Mouse (Mus musculus) hindbrain, embryonic 16.5 days (tissue): Measurements from ENCODE around the gene Spg21. TPM values are rescaled to one million over a fixed set of nuclear protein-coding genes. Genes with fewer than 3 reads are reported as not detected.

Experiments used
- ATAC-seq: fragments of 200-750 bp; cut with Nextera tagmentation; 2 replicates; pipeline ENCODE4 v1.8.0; 2017; ENCODE audit warnings: moderate TSS enrichment, moderate library complexity
- H3K27ac ChIP-seq: fragments of 300-500 bp; sonication (generic); 2 replicates; pipeline ENCODE4 v1.5.1; 2014; ENCODE audit warnings: low read depth, mild to moderate bottlenecking, control low read depth, low read length, moderate library complexity
- H3K27me3 ChIP-seq: fragments of 300-500 bp; sonication (generic); replicated peaks from 2 replicates; pipeline ENCODE4 v1.6.1; 2014; ENCODE audit warnings: low read length; ENCODE audit not compliant: control insufficient read depth, insufficient read depth
- H3K36me3 ChIP-seq: fragments of 300-500 bp; sonication (generic); 2 replicates; pipeline ENCODE4 v1.6.1; 2014; ENCODE audit warnings: mild to moderate bottlenecking, low read length, moderate library complexity, mixed read lengths; ENCODE audit not compliant: control insufficient read depth, insufficient read depth
- H3K4me1 ChIP-seq: fragments of 300-500 bp; sonication (generic); 2 replicates; pipeline ENCODE4 v1.6.1; 2014; ENCODE audit warnings: low read depth, low read length; ENCODE audit not compliant: control insufficient read depth, insufficient read depth
- H3K4me2 ChIP-seq: fragments of 300-500 bp; sonication (generic); 2 replicates; pipeline ENCODE4 v1.6.1; 2014; ENCODE audit warnings: mild to moderate bottlenecking, low read length, control low read depth, moderate library complexity
- H3K4me3 ChIP-seq: fragments of 300-500 bp; sonication (generic); 2 replicates; pipeline ENCODE4 v1.5.1; 2014; ENCODE audit warnings: mild to moderate bottlenecking, low read length, control low read depth, moderate library complexity
- H3K9ac ChIP-seq: fragments of 300-500 bp; sonication (generic); 2 replicates; pipeline ENCODE4 v1.6.1; 2014; ENCODE audit warnings: low read depth, mild to moderate bottlenecking, control low read depth, low read length, moderate library complexity
- H3K9me3 ChIP-seq: fragments of 300-500 bp; sonication (generic); 2 replicates; pipeline ENCODE4 v1.6.1; 2014; ENCODE audit warnings: mild to moderate bottlenecking, low read length, moderate library complexity; ENCODE audit not compliant: control insufficient read depth
- WGBS: fragments of 180-500 bp; shearing (Covaris S2); extraction: QIAGEN DNeasy Blood & Tissue Kit; methylation state at CpG from one replicate; pipeline ENCODE4 v1.1.7; 2014; 5-methylcytosine and 5-hydroxymethylcytosine counted together
- polyA plus RNA-seq: library from polyadenylated mRNA; unstranded; fragments of >200 nt; fragmentation: Nextera tagmentation; extraction: Ambion mirVana; gene quantifications from 2 replicates; pipeline ENCODE4 v1.2.1, GENCODE M21; 2015

The Spg21 gene
- polyA plus RNA-seq, 1 experiment from 2014 or later: 107 TPM

GRCm38 (mm10) chr9:65462544-65462943 is 1.8 kb downstream of the Spg21 start:
- peaks cover 18% of the 10 kb centered on the region for H3K4me1 ChIP-seq
- no peak overlapping the region for H3K4me3 ChIP-seq
- no peak overlapping the region for H3K27ac ChIP-seq
- H3K27me3 ChIP-seq: no peaks in the 10 kb centered on the region
- no peaks in the 10 kb centered on the region for H3K9me3 ChIP-seq
- H3K9ac ChIP-seq: no peak overlapping the region
- H3K4me2 ChIP-seq: no peak overlapping the region
- no peak for ATAC-seq
- WGBS: 81% methylated on average over 5 of the region's 5 CpGs
- H3K36me3 ChIP-seq: peaks cover 8% of the 10 kb centered on the region

GRCm38 (mm10) chr9:65464161-65464560 is 3.4 kb downstream of the Spg21 start:
- Histone ChIP-seq H3K36me3 (peaks cover 11% of the 10 kb centered on the region), H3K9me3 (no peaks in the 10 kb centered on the region), H3K27me3 (no peaks in the 10 kb centered on the region), H3K9ac (no peak overlapping the region), H3K4me1 (peaks cover 18% of the 10 kb centered on the region), H3K27ac (no peak overlapping the region), H3K4me2 (no peak overlapping the region), H3K4me3 (no peak overlapping the region)
- WGBS: 90% methylated on average over 6 of the region's 6 CpGs
- ATAC-seq: no peak

GRCm38 (mm10) chr9:65465241-65465640 is 4.5 kb downstream of the Spg21 start:
- Histone ChIP-seq H3K36me3 (peaks cover 16% of the 10 kb centered on the region), H3K4me3 (no peak overlapping the region), H3K4me2 (no peak overlapping the region), H3K27me3 (no peaks in the 10 kb centered on the region), H3K4me1 (peaks cover 17% of the 10 kb centered on the region), H3K27ac (no peak overlapping the region), H3K9me3 (no peaks in the 10 kb centered on the region), H3K9ac (no peak overlapping the region)
- WGBS: 95% methylated on average over 2 of the region's 2 CpGs
- no peak for ATAC-seq

DNA sequence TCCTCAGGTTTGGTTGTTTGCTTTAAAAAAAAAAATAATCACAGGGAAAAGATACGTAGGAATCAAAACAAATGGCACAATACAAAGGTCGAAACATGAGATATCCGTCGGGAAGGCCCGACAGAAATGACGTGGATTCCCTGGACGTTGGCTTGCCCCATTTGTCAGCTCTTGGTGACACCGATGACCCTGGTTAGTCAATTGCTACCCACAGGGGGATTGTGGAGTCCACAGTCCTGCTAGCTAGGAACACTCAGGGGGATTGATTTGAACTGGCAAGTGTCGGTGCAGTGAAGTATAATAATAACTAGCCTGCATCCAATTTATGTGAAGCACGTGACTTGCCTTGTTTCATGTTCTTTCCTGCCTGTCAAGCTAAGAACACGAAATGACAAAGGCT is 6.9 kb downstream of the Spg21 start:
- Histone ChIP-seq H3K4me2 (no peak overlapping the region), H3K4me1 (peaks cover 3% of the 10 kb centered on the region), H3K36me3 (peaks cover 21% of the 10 kb centered on the region), H3K27me3 (no peaks in the 10 kb centered on the region), H3K27ac (no peak overlapping the region), H3K9me3 (no peaks in the 10 kb centered on the region), H3K4me3 (no peak overlapping the region), H3K9ac (no peak overlapping the region)
- 63% methylated on average over 11 of the region's 11 CpGs for WGBS
- ATAC-seq: no peak

GRCm38 (mm10) chr9:65472769-65473168 is 12.0 kb downstream of the Spg21 start:
- Histone ChIP-seq H3K9ac (no peak overlapping the region), H3K4me3 (no peak overlapping the region), H3K4me2 (no peak overlapping the region), H3K27ac (no peak overlapping the region), H3K4me1 (no peaks in the 10 kb centered on the region), H3K9me3 (no peaks in the 10 kb centered on the region), H3K36me3 (peaks cover 18% of the 10 kb centered on the region), H3K27me3 (no peaks in the 10 kb centered on the region)
- no peak for ATAC-seq
- 90% methylated on average over 4 of the region's 4 CpGs for WGBS

DNA sequence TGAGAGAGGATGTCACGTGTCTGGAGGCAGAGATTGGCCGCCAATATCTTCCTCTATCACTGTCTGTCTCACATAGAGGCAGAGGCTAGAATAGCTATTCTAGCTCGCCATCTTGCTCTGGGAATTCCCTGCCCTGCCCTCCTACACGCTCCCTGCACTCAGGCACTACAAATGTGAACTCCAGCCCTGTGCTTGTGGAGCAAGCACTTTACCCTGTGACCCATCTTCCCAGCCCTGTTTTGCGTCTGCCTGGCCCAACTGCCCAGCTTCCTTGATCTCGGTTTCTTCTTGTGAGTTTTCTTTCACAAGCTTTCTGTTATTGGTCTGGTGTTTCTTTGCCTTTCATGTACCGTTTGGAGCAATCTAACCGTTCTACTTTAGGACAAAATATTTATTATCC is 18.4 kb downstream of the Spg21 start:
- no peaks in the 10 kb centered on the region for H3K4me1 ChIP-seq
- H3K9ac ChIP-seq: no peak overlapping the region
- no peak for ATAC-seq
- no peak overlapping the region for H3K27ac ChIP-seq
- H3K9me3 ChIP-seq: no peaks in the 10 kb centered on the region
- H3K36me3 ChIP-seq: peaks cover 28% of the 10 kb centered on the region
- 89% methylated on average over 8 of the region's 8 CpGs for WGBS
- no peak overlapping the region for H3K4me3 ChIP-seq
- H3K4me2 ChIP-seq: no peak overlapping the region
- H3K27me3 ChIP-seq: no peaks in the 10 kb centered on the region

- WGBS: 89% methylated on average over 5 of the region's 5 CpGs
- no peak overlapping the region for H3K4me3 ChIP-seq
- H3K27me3 ChIP-seq: no peaks in the 10 kb centered on the region
- no peak for ATAC-seq
- no peak overlapping the region for H3K4me2 ChIP-seq
- no peaks in the 10 kb centered on the region for H3K9me3 ChIP-seq
- H3K27ac ChIP-seq: no peak overlapping the region
- H3K36me3 ChIP-seq: peaks cover 32% of the 10 kb centered on the region
- H3K4me1 ChIP-seq: no peaks in the 10 kb centered on the region
- H3K9ac ChIP-seq: no peak overlapping the region
These were observed 19.3 kb downstream of the Spg21 start for GRCm38 (mm10) chr9:65480071-65480470.

GRCm38 (mm10) chr9:65491476-65491875 is 30.7 kb downstream of the Spg21 start:
- no peaks in the 10 kb centered on the region for H3K27me3 ChIP-seq
- no peak for ATAC-seq
- peaks cover 6% of the 10 kb centered on the region for H3K36me3 ChIP-seq
- H3K27ac ChIP-seq: no peak overlapping the region
- H3K9me3 ChIP-seq: no peaks in the 10 kb centered on the region
- WGBS: 96% methylated on average over 3 of the region's 3 CpGs
- H3K4me1 ChIP-seq: no peaks in the 10 kb centered on the region
- H3K4me3 ChIP-seq: no peak overlapping the region
- H3K4me2 ChIP-seq: no peak overlapping the region
- no peak overlapping the region for H3K9ac ChIP-seq

- no peak overlapping the region for H3K4me2 ChIP-seq
- no peak overlapping the region for H3K4me3 ChIP-seq
- no peaks in the 10 kb centered on the region for H3K36me3 ChIP-seq
- ATAC-seq: no peak
- H3K4me1 ChIP-seq: no peaks in the 10 kb centered on the region
- H3K9me3 ChIP-seq: no peaks in the 10 kb centered on the region
- no peak overlapping the region for H3K27ac ChIP-seq
- no peak overlapping the region for H3K9ac ChIP-seq
- WGBS: 94% methylated on average over 2 of the region's 2 CpGs
- H3K27me3 ChIP-seq: no peaks in the 10 kb centered on the region
These were observed 31.6 kb downstream of the Spg21 start for GRCm38 (mm10) chr9:65492351-65492750.

DNA sequence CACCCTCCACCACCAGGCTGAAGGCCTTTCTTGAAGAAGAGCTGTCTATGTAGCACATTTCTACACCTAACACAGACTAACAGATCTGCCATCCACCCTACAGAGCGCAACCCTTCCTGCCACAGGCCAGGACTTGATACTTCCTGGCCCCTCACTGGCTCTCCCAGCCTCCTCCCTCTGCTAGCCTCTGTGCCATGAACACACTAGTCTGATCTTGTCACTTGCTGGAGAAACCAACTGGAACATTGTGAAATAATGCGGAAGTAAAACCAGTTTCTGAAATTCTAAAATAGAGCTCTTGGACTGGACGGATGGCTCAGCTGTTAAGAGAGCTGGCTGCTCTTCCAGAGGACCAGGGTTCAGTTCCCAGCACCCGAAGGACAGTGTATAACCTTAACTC is 32.1 kb downstream of the Spg21 start:
- Histone ChIP-seq H3K4me2 (no peak overlapping the region), H3K27me3 (no peaks in the 10 kb centered on the region), H3K4me3 (no peak overlapping the region), H3K36me3 (no peaks in the 10 kb centered on the region), H3K4me1 (no peaks in the 10 kb centered on the region), H3K27ac (no peak overlapping the region), H3K9ac (no peak overlapping the region), H3K9me3 (no peaks in the 10 kb centered on the region)
- no peak for ATAC-seq
- 94% methylated on average over 4 of the region's 4 CpGs for WGBS
